Mouse (Mus musculus) midbrain, embryonic 11.5 days (tissue): Measurements from ENCODE around the gene Mmp20. TPM values are rescaled to one million over a fixed set of nuclear protein-coding genes. Genes with fewer than 3 reads are reported as not detected.
A peak's percentile ranks its signal among the peaks of the same experiment; 100 is the strongest.

ENCODE experiments used
- ATAC-seq: fragments of 200-750 bp; cut with Nextera tagmentation; 2 replicates; pipeline ENCODE4 v1.8.0; 2017; ENCODE audit warnings: moderate TSS enrichment, moderate library complexity; ENCODE audit not compliant: low FRiP score
- DNase-seq: peaks from one replicate; pipeline ENCODE4 v3.0.0; 2015; ENCODE audit warnings: low spot score; ENCODE audit errors: missing footprints
- H3K27ac ChIP-seq: fragments of 300-500 bp; sonication (generic); 2 replicates; pipeline ENCODE4 v1.5.1; 2014; ENCODE audit warnings: low read depth, low read length
- H3K27me3 ChIP-seq: fragments of 300-500 bp; sonication (generic); 2 replicates; pipeline ENCODE4 v1.6.1; 2014; ENCODE audit warnings: mild to moderate bottlenecking, low read length, moderate library complexity, mixed read lengths; ENCODE audit not compliant: control insufficient read depth, insufficient read depth
- H3K36me3 ChIP-seq: fragments of 300-500 bp; sonication (generic); 2 replicates; pipeline ENCODE4 v1.6.1; 2014; ENCODE audit warnings: mild to moderate bottlenecking, low read length, moderate library complexity, mixed read lengths; ENCODE audit not compliant: control insufficient read depth, insufficient read depth
- H3K4me1 ChIP-seq: fragments of 300-500 bp; sonication (generic); 2 replicates; pipeline ENCODE4 v1.6.1; 2014; ENCODE audit warnings: low read length; ENCODE audit not compliant: control insufficient read depth, insufficient read depth
- H3K4me2 ChIP-seq: fragments of 300-500 bp; sonication (generic); 2 replicates; pipeline ENCODE4 v1.6.1; 2014; ENCODE audit warnings: mild to moderate bottlenecking, moderate library complexity
- H3K4me3 ChIP-seq: fragments of 300-500 bp; sonication (generic); 2 replicates; pipeline ENCODE4 v1.5.1; 2014; ENCODE audit warnings: low read depth, low read length
- H3K9ac ChIP-seq: fragments of 300-500 bp; sonication (generic); 2 replicates; pipeline ENCODE4 v1.6.1; 2014; ENCODE audit warnings: low read length
- H3K9me3 ChIP-seq: fragments of 300-500 bp; sonication (generic); 2 replicates; pipeline ENCODE4 v1.6.1; 2016; ENCODE audit warnings: low read length; ENCODE audit not compliant: control insufficient read depth
- WGBS: fragments of 180-500 bp; shearing (Covaris S2); extraction: QIAGEN DNeasy Blood & Tissue Kit; methylation state at CpG from one replicate; pipeline ENCODE4 v1.1.7; 2014; 5-methylcytosine and 5-hydroxymethylcytosine counted together
- polyA plus RNA-seq: library from polyadenylated mRNA; unstranded; fragments of >200 nt; fragmentation: Nextera tagmentation; extraction: Ambion mirVana; gene quantifications from 2 replicates; pipeline ENCODE4 v1.2.1, GENCODE M21; 2014

Gene Mmp20
- not detected in 2 replicates for polyA plus RNA-seq

DNA sequence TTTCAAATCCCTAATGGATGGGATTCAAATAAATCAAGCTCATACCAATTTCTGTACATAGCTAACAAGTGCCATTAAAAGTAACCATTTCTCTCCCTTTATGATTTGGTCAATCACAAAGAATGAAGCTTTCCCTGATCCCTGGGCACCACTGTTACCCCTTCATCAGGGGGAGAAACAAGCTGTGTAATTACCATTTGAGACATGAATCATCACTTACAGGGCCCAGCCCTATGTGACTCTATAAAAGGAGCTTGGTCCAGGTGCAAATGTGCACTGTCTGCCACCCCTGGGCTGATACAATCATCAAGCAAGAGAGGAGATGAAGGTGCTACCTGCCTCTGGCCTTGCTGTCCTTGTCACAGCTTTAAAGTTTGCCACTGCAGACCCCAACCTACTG is at the start of gene Mmp20:
TSS of gene Mmp20 (plus strand) at position 301 of the 400 bp plus-strand sequence.
- Histone ChIP-seq H3K4me2 (no peak within 1 kb of the TSS), H3K36me3 (no peaks in the 10 kb centered on the region), H3K4me3 (no peak within 1 kb of the TSS), H3K27ac (no peak within 1 kb of the TSS), H3K4me1 (no peaks in the 10 kb centered on the region), H3K9me3 (no peaks in the 10 kb centered on the region), H3K27me3 (no peaks in the 10 kb centered on the region), H3K9ac (no peak within 1 kb of the TSS)
- DNase-seq: no peak
- ATAC-seq: no peak

GRCm38 (mm10) chr9:7590063-7590462 is 38.0 kb upstream of the Mmp20 start:
- Histone ChIP-seq H3K36me3 (no peaks in the 10 kb centered on the region), H3K9me3 (no peaks in the 10 kb centered on the region), H3K4me2 (no peak overlapping the region), H3K4me1 (no peaks in the 10 kb centered on the region), H3K4me3 (no peak overlapping the region), H3K27ac (no peak overlapping the region), H3K9ac (no peak overlapping the region), H3K27me3 (no peaks in the 10 kb centered on the region)
- DNase-seq (no peak), ATAC-seq (no peak)
- WGBS: 81% methylated on average over 8 of the region's 8 CpGs

GRCm38 (mm10) chr9:7593272-7593812 is 34.7 kb upstream of the Mmp20 start:
- Histone ChIP-seq H3K27me3 (no peaks in the 10 kb centered on the region), H3K36me3 (no peaks in the 10 kb centered on the region), H3K4me1 (no peaks in the 10 kb centered on the region), H3K4me2 (no peak overlapping the region), H3K9ac (no peak overlapping the region), H3K9me3 (no peaks in the 10 kb centered on the region), H3K27ac (no peak overlapping the region), H3K4me3 (no peak overlapping the region)
- ATAC-seq (no peak), DNase-seq (no peak)
- WGBS: 93% methylated on average over 3 of the region's 3 CpGs

DNA sequence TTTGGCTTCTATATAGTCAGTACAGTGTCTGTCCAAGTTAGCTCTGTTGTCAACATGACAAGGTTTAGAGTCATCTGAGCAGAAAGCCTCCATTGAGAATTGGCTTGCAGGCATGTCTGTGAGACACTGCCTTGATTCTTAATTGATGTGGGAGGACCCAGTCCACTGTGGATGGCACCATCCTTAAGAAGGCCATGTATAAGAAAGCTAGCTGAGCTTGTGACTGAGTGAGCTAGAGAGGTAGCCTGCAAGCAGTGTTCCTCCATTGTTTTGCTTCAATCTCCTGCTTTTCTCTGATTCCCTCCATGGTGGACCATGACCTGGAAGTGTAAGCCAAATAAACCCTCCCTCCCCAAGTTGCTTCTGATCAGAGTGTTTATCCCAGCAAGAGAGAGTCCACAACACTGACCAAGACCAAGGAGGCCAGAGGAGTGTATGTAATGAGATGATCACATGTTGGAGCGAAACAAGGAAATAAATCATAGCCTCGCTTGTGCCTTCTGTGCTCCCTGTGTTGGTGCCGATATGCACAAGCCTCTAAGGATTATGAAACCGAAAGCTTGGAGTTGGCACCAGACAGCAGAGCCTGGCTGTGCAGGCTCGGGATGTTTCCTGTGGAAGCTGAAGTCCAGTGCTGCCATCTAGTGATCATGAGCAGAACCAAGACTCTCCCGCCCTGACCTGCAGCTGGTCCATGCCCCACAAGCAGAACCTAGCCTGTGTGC is 33.1 kb upstream of the Mmp20 start:
- Histone ChIP-seq H3K4me3 (peak overlapping the region; percentile 4; the same call in 1 of the 2 replicates), H3K4me1 (no peaks in the 10 kb centered on the region)
- 14% methylated on average over 6 of the region's 6 CpGs for WGBS

GRCm38 (mm10) chr9:7602982-7603742 is 24.9 kb upstream of the Mmp20 start:
- no peak overlapping the region for H3K4me2 ChIP-seq
- ATAC-seq (peak; percentile 64; the same call in 1 of the 2 replicates), DNase-seq (peak; percentile 93)
- no peaks in the 10 kb centered on the region for H3K9me3 ChIP-seq
- H3K4me3 ChIP-seq: no peak overlapping the region
- H3K9ac ChIP-seq: no peak overlapping the region
- no peak overlapping the region for H3K27ac ChIP-seq
- no peaks in the 10 kb centered on the region for H3K4me1 ChIP-seq
- no peaks in the 10 kb centered on the region for H3K27me3 ChIP-seq
- under 1% methylated on average over 3 of the region's 3 CpGs for WGBS
- no peaks in the 10 kb centered on the region for H3K36me3 ChIP-seq

More for the DNA sequence above, 33.1 kb upstream of the Mmp20 start:
- ATAC-seq (peak; percentile 98), DNase-seq (peak; percentile 95)
- Histone ChIP-seq H3K36me3 (no peaks in the 10 kb centered on the region), H3K27ac (no peak overlapping the region), H3K27me3 (no peaks in the 10 kb centered on the region), H3K9ac (peak overlapping the region; percentile 34; the same call in 1 of the 2 replicates), H3K4me2 (peak overlapping the region; percentile 35; the same call in 1 of the 2 replicates), H3K9me3 (no peaks in the 10 kb centered on the region)

DNA sequence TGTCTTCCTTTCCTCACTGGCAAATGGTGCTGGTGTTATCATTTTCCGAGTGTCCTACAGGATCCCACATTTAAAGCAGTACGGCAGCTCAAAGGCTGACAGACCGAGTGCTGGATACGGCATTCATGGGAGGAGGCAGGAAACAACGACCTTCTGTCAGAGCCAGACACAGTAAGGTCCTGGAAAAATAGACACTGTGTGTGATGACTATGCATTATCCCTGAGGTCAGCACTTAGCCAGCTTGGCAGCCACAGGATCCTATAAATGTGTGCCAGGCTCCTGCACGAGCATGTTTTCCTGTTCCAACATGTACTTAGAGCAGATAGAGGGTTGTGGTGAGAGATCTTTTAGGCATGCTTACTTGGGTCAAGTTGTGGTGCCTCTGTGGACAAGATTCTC is 24.0 kb upstream of the Mmp20 start:
- ATAC-seq: peak; percentile 9; the same call in 1 of the 2 replicates
- H3K9ac ChIP-seq: no peak overlapping the region

DNA sequence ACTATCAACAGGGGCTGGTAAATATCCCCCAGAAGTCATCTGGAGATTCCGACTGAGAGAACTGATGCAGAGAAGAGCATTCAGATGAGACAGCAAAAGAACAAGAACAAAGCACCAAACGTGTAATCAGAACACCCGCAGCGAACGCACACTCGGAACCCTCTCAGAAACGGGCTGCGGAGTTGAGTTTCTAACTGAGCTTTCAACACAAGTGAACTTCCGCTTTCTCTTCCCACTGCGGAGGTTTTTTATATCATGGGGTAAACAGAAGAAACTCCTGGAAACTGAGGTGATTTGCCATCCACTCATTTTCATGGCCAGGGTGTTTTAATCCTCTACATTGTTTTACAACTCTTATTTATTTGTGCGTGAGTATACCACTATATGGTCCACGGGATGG is 22.4 kb upstream of the Mmp20 start:
- WGBS: 86% methylated on average over 12 of the region's 12 CpGs
- Histone ChIP-seq H3K9me3 (no peaks in the 10 kb centered on the region), H3K9ac (no peak overlapping the region), H3K4me1 (no peaks in the 10 kb centered on the region), H3K4me2 (no peak overlapping the region), H3K4me3 (no peak overlapping the region), H3K27ac (no peak overlapping the region), H3K27me3 (no peaks in the 10 kb centered on the region), H3K36me3 (no peaks in the 10 kb centered on the region)
- DNase-seq (no peak), ATAC-seq (no peak)

More for the DNA sequence above, 24.0 kb upstream of the Mmp20 start:
- Histone ChIP-seq H3K4me2 (no peak overlapping the region), H3K27me3 (no peaks in the 10 kb centered on the region), H3K9me3 (no peaks in the 10 kb centered on the region), H3K27ac (no peak overlapping the region), H3K4me3 (no peak overlapping the region), H3K4me1 (no peaks in the 10 kb centered on the region), H3K36me3 (no peaks in the 10 kb centered on the region)
- DNase-seq: no peak
- 91% methylated on average over 6 of the region's 6 CpGs for WGBS

- no peak overlapping the region for H3K4me2 ChIP-seq
- ATAC-seq (no peak), DNase-seq (no peak)
- H3K27ac ChIP-seq: no peak overlapping the region
- H3K4me1 ChIP-seq: no peaks in the 10 kb centered on the region
- H3K4me3 ChIP-seq: no peak overlapping the region
- H3K27me3 ChIP-seq: no peaks in the 10 kb centered on the region
- WGBS: 73% methylated on average over 3 of the region's 3 CpGs
- no peak overlapping the region for H3K9ac ChIP-seq
- H3K36me3 ChIP-seq: no peaks in the 10 kb centered on the region
- no peaks in the 10 kb centered on the region for H3K9me3 ChIP-seq
These were observed 5.4 kb upstream of the Mmp20 start for GRCm38 (mm10) chr9:7622582-7622981.

DNA sequence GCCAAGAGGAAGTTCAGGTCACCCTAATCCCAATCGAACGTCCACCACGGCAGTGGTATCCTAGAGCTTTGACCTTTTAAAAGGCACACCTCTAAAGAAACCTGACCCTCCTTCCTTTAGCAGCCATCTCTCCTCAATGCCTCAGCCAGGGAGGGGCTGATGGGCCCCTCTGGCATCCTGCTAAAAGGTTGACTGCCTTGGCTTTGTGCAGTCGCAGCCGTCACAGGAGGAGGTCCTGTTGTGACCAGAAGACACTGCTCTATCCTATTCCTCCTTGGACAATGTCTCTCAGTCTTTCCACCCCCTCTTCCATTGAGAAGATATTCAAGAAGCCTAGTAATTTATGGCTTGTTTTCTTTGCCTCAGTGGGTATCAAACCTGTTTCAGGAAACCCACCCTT is 5.9 kb downstream of the Mmp20 start:
- H3K36me3 ChIP-seq: no peaks in the 10 kb centered on the region
- H3K27ac ChIP-seq: no peak overlapping the region
- 19% methylated on average over 5 of the region's 5 CpGs for WGBS
- H3K4me3 ChIP-seq: no peak overlapping the region
- no peak for DNase-seq
- no peak overlapping the region for H3K9ac ChIP-seq
- H3K9me3 ChIP-seq: no peaks in the 10 kb centered on the region
- no peaks in the 10 kb centered on the region for H3K27me3 ChIP-seq
- no peak for ATAC-seq
- H3K4me2 ChIP-seq: no peak overlapping the region
- no peaks in the 10 kb centered on the region for H3K4me1 ChIP-seq
